Mouse (Mus musculus): ENCODE data around the gene Rbak.
"Not testable (repeated sequence)": the region's sequence is repeated elsewhere in the genome, so short reads cannot be mapped to it uniquely, and the experiment has no call there.

The Rbak gene

GRCm38 (mm10) chr5:143180255-143181076 is at the start of gene Rbak, which contains the start of gene Spdye4b:
Gene Rbak, minus strand, starts transcription at chr5:143180775.
Gene Spdye4b, plus strand, starts transcription at chr5:143181017.
- peak; percentile 85 to 86 for DNase-seq (ENCODE audit: low spot score in 2 of 2)

DNA sequence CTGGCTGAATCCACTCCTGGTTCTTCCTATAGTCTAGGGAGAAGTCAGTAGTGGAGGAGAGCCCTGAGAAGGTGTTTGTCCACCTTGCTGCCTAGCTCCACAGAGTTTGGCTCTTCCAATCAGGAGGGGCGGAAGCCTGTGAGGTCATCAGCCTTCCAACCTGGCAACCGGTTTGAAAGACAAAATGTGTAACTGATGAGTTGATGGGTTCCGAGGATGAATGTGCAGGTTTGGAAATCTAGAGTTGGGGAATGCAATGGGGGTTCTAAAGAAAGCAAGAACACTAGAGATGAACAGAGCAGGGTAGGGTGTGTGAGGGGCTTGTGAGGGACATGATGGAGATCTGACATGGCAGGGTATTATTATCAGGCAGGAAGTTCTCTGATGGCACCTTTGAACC is 46.2 kb upstream of the Rbak start, which contains the start of gene Spdye4a:
Gene Spdye4a (minus strand): TSS at position 101 of the 400 bp plus-strand sequence.
- DNase-seq (ENCODE audit: low spot score in 2 of 2), result no peak

DNA sequence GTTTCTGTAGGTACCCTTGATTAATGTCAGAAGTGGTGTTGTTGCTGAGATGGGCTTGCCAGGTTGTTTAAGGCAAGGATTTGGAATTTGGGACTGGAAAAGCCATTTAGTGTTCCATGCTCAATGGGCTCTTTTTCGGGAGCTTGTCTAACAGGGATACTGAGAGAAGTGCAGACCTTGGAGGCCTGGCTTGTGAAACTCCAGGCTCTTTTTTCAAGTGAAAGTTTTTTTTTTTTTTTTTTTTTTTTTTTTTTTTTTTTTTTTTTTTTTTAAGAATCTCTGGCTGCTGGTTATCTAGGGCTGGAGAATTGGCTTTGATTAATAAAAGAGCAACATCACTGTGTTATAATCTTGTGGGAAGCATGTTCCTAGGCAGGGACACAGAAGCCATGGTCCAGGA is 41.7 kb upstream of the Rbak start:
- DNase-seq (ENCODE audit: low spot score in 2 of 2), result no peak

GRCm38 (mm10) chr5:143220996-143221395 is 40.4 kb upstream of the Rbak start:
- no peak for DNase-seq (ENCODE audit: low spot score in 2 of 2)

GRCm38 (mm10) chr5:143213832-143214231 is 33.3 kb upstream of the Rbak start:
- DNase-seq (ENCODE audit: low spot score in 2 of 2), result no peak

DNA sequence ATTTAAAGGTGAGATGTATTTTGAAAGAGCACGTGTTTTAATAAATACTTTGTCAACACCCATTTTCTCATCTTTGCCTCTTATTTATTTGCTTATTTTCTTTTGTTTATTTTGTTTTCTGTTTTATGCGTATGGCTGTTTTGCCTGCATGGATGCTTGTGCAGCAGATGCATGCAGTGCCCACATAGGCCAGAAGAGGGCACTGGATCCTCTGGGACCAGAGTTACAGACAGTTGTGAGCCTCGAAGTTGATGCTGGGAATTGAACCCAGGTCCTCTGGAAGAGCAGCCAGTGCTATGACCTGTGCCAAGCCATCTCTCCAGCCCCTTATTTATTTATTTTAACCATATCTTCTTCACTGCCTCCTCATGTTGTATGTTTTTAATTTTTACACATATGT is 24.4 kb upstream of the Rbak start:
- no peak for DNase-seq (ENCODE audit: low spot score in 2 of 2)

GRCm38 (mm10) chr5:143196506-143196905 is 15.9 kb upstream of the Rbak start:
- DNase-seq (ENCODE audit: low spot score in 2 of 2), result no peak

GRCm38 (mm10) chr5:143195166-143195565 is 14.6 kb upstream of the Rbak start:
- DNase-seq (ENCODE audit: low spot score in 2 of 2), result no peak

DNA sequence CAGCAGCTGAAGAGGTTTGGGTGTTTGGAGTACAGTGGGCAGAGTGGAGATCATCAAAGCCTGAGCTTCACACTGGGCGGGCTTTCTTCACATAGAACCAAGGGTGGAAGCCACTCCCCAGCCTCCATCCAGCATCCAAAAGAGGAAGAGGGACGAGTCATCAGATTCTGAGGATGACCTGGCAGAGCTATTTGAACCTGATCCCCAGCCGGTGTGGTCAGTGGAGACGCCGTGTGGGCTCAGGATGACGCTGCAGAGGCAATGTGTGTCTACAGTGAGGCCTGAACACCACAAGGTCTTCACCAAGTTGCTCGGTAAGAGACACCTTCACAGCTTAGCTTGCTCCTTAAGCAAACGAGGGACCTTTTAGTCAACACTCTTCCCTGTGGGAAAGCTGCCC is 14.2 kb upstream of the Rbak start:
- not testable (repeated sequence) for DNase-seq (ENCODE audit: low spot score in 2 of 2)

DNA sequence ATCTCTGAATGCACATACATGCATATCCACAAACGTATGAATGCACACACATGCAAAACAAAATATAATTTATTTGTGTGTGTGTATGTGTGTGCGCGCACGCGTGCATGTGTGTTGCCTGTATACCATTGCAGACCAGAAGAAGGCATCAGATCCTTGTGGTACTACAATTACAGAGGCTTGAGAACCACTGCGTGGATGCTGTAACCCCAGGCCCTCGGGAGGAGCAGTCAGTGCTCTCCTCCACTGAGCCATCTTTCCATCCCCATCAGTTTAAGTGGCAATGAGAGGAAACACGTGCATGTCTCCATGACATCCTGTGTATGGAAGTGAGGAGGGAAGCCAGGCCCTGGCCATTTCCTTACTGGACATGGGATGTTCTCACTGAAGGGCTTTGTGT is 12.2 kb upstream of the Rbak start:
- no peak for DNase-seq (ENCODE audit: low spot score in 2 of 2)

DNA sequence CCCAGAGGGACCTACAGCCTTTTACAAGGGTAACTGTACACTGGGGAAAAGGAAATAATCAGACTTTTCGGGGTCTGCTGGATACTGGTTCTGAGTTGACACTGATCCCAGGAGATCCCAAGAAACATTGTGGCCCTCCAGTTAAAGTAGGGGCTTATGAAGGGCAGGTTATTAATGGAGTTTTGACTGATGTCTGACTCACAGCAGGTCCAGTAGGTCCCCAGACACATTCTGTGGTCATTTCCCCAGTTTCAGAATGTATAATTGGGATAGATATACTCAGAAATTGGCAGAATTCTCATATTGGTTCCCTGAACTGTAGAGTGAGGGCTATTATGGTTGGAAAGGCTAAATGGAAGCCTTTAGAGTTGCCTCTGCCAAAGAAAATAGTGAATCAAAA is 7.4 kb upstream of the Rbak start:
- not testable (repeated sequence) for DNase-seq (ENCODE audit: low spot score in 2 of 2)

DNA sequence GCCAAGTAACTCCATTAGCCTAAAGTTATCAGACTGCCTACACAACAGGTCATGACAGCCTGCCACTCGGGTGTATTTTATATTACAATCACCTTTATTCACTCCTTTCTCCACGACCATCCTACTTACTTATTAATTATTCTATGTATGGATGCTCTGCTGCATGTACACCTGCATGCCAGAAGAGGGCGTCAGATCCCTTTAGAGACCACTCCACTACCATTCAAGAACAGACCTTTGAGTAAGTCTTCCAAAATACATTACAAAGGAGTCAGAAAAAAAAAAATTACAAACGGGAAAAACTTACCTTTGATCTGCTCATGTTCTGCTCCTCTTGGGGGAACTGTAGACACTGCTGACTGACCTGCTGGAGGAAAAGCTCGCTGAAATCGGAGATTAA is 1.4 kb downstream of the Rbak start:
- DNase-seq (ENCODE audit: low spot score in 2 of 2), result no peak

DNA sequence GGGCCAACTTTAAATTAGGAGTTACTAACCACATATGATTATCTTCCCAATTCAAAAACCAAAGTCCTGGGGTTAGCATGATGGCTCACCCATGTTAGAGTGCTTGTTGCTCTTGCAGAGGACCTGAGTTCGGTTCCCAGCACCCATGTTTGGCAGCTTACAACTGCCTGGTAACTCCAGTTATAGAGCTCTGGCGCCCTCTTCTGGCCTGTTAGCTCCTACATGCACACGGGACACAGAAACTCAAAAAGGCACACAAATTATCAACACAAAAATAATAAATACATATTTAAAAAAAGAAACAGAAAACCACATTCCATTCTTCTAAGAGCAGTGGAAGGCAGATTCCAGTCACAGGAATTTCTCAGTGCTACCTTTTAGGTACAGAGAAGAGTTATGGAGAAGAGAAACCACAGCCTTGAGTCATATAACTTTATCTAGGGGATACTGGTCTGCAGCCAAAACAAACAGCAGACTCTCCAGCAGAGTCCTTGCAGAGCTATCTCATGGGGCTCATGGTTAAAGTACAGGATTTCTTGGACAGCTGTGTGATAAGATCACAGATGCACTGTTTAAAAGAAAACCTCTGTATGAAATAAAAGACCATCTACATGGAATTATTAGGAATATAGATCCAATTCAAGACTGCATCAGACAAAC is 2.9 kb downstream of the Rbak start:
- no peak for DNase-seq (ENCODE audit: low spot score in 2 of 2)

- DNase-seq (ENCODE audit: low spot score in 2 of 2), result no peak
These were observed 4.6 kb downstream of the Rbak start for GRCm38 (mm10) chr5:143175970-143176369.

DNA sequence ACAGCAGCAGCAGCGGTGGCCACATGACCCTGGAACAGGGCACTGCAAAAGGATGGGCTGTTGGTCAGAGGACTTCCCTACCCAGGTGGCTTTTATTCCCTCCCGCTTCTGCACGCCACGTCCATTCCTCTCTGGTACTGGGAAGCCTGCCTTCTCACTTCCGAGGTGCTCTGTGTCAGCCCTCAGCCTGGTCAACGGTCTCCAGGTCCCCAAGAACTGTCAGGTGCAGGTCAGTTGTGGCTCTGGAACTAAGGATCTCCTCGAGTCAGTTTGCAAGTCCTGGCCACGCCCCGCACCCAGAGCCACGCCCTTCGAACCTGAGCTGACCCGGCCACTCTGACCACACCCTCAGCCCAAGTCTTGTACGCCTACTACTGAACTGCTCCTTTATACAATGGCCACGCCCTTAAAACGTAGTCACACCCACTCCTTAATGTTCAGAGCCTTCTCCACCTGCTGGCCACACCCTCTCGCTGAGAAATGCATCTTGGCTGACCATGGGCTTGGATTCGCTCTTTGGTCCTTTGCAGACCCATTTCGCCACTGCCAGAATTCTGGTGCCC is 15.0 kb downstream of the Rbak start:
- peak; percentile 35 to 52 for DNase-seq (ENCODE audit: low spot score in 2 of 2)

- no peak for DNase-seq (ENCODE audit: low spot score in 2 of 2)
These were observed 25.0 kb downstream of the Rbak start for GRCm38 (mm10) chr5:143155534-143155933.

DNA sequence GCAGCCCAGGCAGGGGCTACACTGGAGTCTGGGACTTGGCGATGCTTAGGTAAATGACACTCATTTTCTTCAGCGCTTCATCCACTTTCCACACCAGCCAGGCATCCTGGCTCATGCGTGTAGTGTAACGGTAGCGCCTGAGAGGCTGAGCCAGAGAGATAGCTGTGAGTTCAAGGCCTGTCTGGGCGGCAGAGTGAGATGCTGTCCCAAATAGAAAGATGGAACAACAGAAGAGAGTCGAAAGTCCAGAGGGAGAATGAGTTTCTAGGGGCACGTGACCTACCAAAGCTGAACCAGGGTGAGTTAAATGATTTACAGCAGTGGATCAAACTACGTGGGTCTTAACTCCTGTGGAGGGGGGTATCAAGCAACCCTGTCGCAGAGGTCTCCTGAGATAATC is 26.8 kb downstream of the Rbak start:
- no peak for DNase-seq (ENCODE audit: low spot score in 2 of 2)

DNA sequence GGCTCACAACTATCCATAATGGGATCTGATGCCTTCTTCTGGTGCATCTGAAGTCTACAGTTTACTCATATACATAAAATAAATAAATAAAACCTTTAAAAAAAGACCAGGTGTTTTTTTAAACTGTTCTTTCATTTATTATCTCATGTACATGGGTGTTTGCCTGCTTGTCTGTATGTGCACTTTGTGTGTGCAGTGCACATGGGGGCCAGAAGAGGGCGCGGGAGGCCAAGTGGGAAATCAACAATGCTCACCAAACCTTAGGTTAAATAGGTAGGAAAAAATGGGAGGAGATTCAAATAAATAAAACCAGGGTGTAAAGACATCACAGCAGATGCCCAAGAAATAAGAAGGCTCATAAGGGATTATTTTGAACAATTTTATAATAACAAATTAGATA is 30.5 kb downstream of the Rbak start:
- no peak for DNase-seq (ENCODE audit: low spot score in 2 of 2)

- no peak for DNase-seq (ENCODE audit: low spot score in 2 of 2)
These were observed 31.0 kb downstream of the Rbak start for GRCm38 (mm10) chr5:143149536-143149935.

GRCm38 (mm10) chr5:143148661-143149060 is 31.9 kb downstream of the Rbak start:
- no peak for DNase-seq (ENCODE audit: low spot score in 2 of 2)

GRCm38 (mm10) chr5:143147481-143147880 is 33.1 kb downstream of the Rbak start, which contains the start of gene Olfr718-ps1:
Gene Olfr718-ps1, minus strand, starts transcription at chr5:143147581.
- DNase-seq (ENCODE audit: low spot score in 2 of 2), result no peak

DNA sequence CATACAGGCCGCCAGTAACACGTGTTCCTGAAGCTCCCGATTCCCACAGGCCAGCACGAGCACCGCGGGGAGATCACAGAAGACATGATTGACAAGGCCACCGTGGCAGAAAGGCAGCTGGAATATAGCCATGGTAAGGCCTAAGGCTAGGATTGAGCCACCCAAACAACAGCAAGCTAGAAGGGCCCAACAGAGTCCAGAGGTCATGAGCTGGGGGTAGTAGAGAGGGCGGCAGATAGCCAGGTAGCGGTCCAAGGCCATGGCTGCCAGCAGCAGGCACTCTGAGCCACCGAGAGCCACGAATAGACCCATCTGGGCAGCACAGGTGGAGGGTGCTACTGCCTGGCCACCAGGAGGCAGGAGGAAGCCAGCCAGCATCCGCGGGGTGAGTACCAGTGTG is 43.0 kb downstream of the Rbak start:
- no peak for DNase-seq (ENCODE audit: low spot score in 2 of 2)

GRCm38 (mm10) chr5:143135042-143135441 is 45.5 kb downstream of the Rbak start:
- no peak for DNase-seq (ENCODE audit: low spot score in 2 of 2)
